8 mouse cellular contexts compared by ENCODE assay signal in genomic region chr7:30170283-30170951, GRCm38 (mm10). TPM values are rescaled to one million over a fixed set of nuclear protein-coding genes. Genes with fewer than 3 reads are reported as not detected.
DNase-seq lines count a peak whose midpoint lies in the region; ATAC-seq and TF ChIP-seq lines count a peak whose summit lies in the region.

No protein-coding gene starts in this region.

- no peaks in the 10 kb centered on the region for H3K27me3 ChIP-seq in heart, embryonic 15.5 days
- no peaks in the 10 kb centered on the region for H3K27me3 ChIP-seq in hindbrain, embryonic 12.5 days
- no peaks in the 10 kb centered on the region for H3K27me3 ChIP-seq in midbrain, embryonic 13.5 days

- H3K4me2 ChIP-seq in heart, embryonic 15.5 days: peak overlapping the region; percentile 73
- peak overlapping the region; percentile 59 for H3K4me2 ChIP-seq in hindbrain, embryonic 12.5 days (replicated peaks)
- peak overlapping the region; percentile 69 for H3K4me2 ChIP-seq in midbrain, embryonic 13.5 days (replicated peaks)

- H3K27ac ChIP-seq in heart, embryonic 15.5 days: peak overlapping the region; percentile 81
- H3K27ac ChIP-seq in bone marrow, adult 2 months (ENCODE audit: control insufficient read depth, insufficient read depth, low read depth, low read length, poor library complexity): 0 out of 2 replicates have a peak overlapping the region, but pooled peaks have one; percentile 4
- H3K27ac ChIP-seq in hindbrain, embryonic 12.5 days: peak overlapping the region; percentile 95; the same call in 1 of the 2 replicates
- H3K27ac ChIP-seq in midbrain, embryonic 13.5 days: peak overlapping the region; percentile 92

- whole genome bisulfite sequencing in heart, embryonic 15.5 days: 18% methylated on average over 11 of the region's 11 CpGs
- 15% methylated on average over 11 of the region's 11 CpGs for WGBS in bone marrow, adult 2 months
- 27% methylated on average over 11 of the region's 11 CpGs for WGBS in hindbrain, embryonic 12.5 days
- 25% methylated on average over 11 of the region's 11 CpGs for WGBS in midbrain, embryonic 13.5 days

- no peak for TF ChIP-seq POLR2A in bone marrow, adult 2 months (IDR thresholded peaks at IDR 0.05; ENCODE audit: borderline replicate concordance, control insufficient read depth, low read depth, low read length)

- H3K36me3 ChIP-seq in heart, embryonic 15.5 days: peaks cover 10% of the 10 kb centered on the region
- H3K36me3 ChIP-seq in hindbrain, embryonic 12.5 days: peaks cover 21% of the 10 kb centered on the region
- H3K36me3 ChIP-seq in midbrain, embryonic 13.5 days: peaks cover 24% of the 10 kb centered on the region

- intact Hi-C loops in heart, postnatal 36 days (cut with DNase I): loop anchor here (5.0 kb wide), 1 partner anchor 158 kb away; no protein-coding TSS in a partner anchor

- H3K9ac ChIP-seq in heart, embryonic 15.5 days: peak overlapping the region; percentile 68
- H3K9ac ChIP-seq in hindbrain, embryonic 12.5 days: peak overlapping the region; percentile 85
- peak overlapping the region; percentile 81 for H3K9ac ChIP-seq in midbrain, embryonic 13.5 days (replicated peaks)

- H3K4me1 ChIP-seq in heart, embryonic 15.5 days (replicated peaks): peaks cover 24% of the 10 kb centered on the region
- peaks cover 1% of the 10 kb centered on the region; the same call in 1 of the 2 replicates for H3K4me1 ChIP-seq in bone marrow, adult 2 months (ENCODE audit: control insufficient read depth, insufficient read depth, low read length)
- H3K4me1 ChIP-seq in hindbrain, embryonic 12.5 days: peaks cover 13% of the 10 kb centered on the region
- H3K4me1 ChIP-seq in midbrain, embryonic 13.5 days (replicated peaks): peaks cover 18% of the 10 kb centered on the region

- TF ChIP-seq CTCF in bone marrow, adult 2 months (IDR thresholded peaks at IDR 0.05; ENCODE audit: control insufficient read depth, insufficient read depth, low read length): no peak

- no peak for DNase-seq in heart, postnatal 36 days
- DNase-seq in layer of hippocampus, postnatal 14 days (ENCODE audit: low spot score in 2 of 2): no peak
- no peak for DNase-seq in cerebellum, adult 9-11 months
- no peak for DNase-seq in Muller cell, postnatal 12 days (ENCODE audit: inconsistent ontology term)

- no peaks in the 10 kb centered on the region for H3K9me3 ChIP-seq in heart, embryonic 15.5 days (replicated peaks)
- peaks cover 15% of the 10 kb centered on the region for H3K9me3 ChIP-seq in hindbrain, embryonic 12.5 days (replicated peaks)
- H3K9me3 ChIP-seq in midbrain, embryonic 13.5 days: peaks cover 21% of the 10 kb centered on the region

- 0 out of 2 replicates have a peak, but pooled peaks have one; percentile 13 for ATAC-seq in heart, embryonic 15.5 days (replicated peaks; ENCODE audit: insufficient number of reproducible peaks, insufficient read depth, low FRiP score, low read depth)
- ATAC-seq in hindbrain, embryonic 12.5 days (ENCODE audit: low FRiP score): peak; percentile 47; the same call in 1 of the 2 replicates
- ATAC-seq in midbrain, embryonic 13.5 days: peak; percentile 59; the same call in 1 of the 2 replicates

- H3K4me3 ChIP-seq in heart, embryonic 15.5 days: peak overlapping the region; percentile 74
- peak overlapping the region; percentile 95 for H3K4me3 ChIP-seq in bone marrow, adult 2 months (replicated peaks; ENCODE audit: control insufficient read depth, low read depth, low read length)
- H3K4me3 ChIP-seq in hindbrain, embryonic 12.5 days: peak overlapping the region; percentile 69
- H3K4me3 ChIP-seq in midbrain, embryonic 13.5 days (replicated peaks): peak overlapping the region; percentile 56

RNA-seq across cellular contexts. Expression of gene Zfp146, which starts 0.9 kb away (rescaled TPM):
- polyA plus RNA-seq in heart, embryonic 15.5 days (2015; fragmentation: Nextera tagmentation; extraction: Ambion mirVana): 6.9 and 8.5 TPM in 2 replicates
- 10 to 100 TPM; 26.3 to 30.3 TPM for total RNA-seq in heart, postnatal 36 days (2021)
- polyA plus RNA-seq in bone marrow, adult 2 months (2011; ENCODE audit: insufficient read depth, insufficient read length, low replicate concordance, missing spikeins): 11.2 and 13.7 TPM in 2 replicates
- polyA plus RNA-seq in hindbrain, embryonic 12.5 days (2016; fragmentation: Nextera tagmentation; extraction: Ambion mirVana): 17.6 and 20.2 TPM in 2 replicates
- polyA plus RNA-seq in midbrain, embryonic 13.5 days (2015; fragmentation: Nextera tagmentation; extraction: Ambion mirVana): 18.9 and 22.8 TPM in 2 replicates
- 10 to 100 TPM; 48.4 to 52.6 TPM for total RNA-seq in layer of hippocampus, postnatal 14 days (2021)

RNA-seq across cellular contexts. Expression of gene Cox7a1, which starts 13.5 kb away (rescaled TPM):
- 369 and 603 TPM in 2 replicates for polyA plus RNA-seq in heart, embryonic 15.5 days (2015; fragmentation: Nextera tagmentation; extraction: Ambion mirVana)
- total RNA-seq in heart, postnatal 36 days (2021): 1,000 to 10,000 TPM; 2,810 to 3,153 TPM
- 6.8 TPM in 1 of 2 replicates, not detected in the other for polyA plus RNA-seq in bone marrow, adult 2 months (2011; ENCODE audit: insufficient read depth, insufficient read length, low replicate concordance, missing spikeins)
- 3.5 and 3.6 TPM in 2 replicates for polyA plus RNA-seq in hindbrain, embryonic 12.5 days (2016; fragmentation: Nextera tagmentation; extraction: Ambion mirVana)
- polyA plus RNA-seq in midbrain, embryonic 13.5 days (2015; fragmentation: Nextera tagmentation; extraction: Ambion mirVana): 3.0 and 4.4 TPM in 2 replicates
- 1 to 10 TPM; 6.2 to 8.6 TPM for total RNA-seq in layer of hippocampus, postnatal 14 days (2021)

RNA-seq across cellular contexts. Expression of gene Capns1, which starts 28.2 kb away (rescaled TPM):
- polyA plus RNA-seq in heart, embryonic 15.5 days (2015; fragmentation: Nextera tagmentation; extraction: Ambion mirVana): 77.4 and 96.6 TPM in 2 replicates
- total RNA-seq in heart, postnatal 36 days (2021): 100 to 1,000 TPM; 289 to 298 TPM
- 120 and 171 TPM in 2 replicates for polyA plus RNA-seq in bone marrow, adult 2 months (2011; ENCODE audit: insufficient read depth, insufficient read length, low replicate concordance, missing spikeins)
- 78.0 and 80.0 TPM in 2 replicates for polyA plus RNA-seq in hindbrain, embryonic 12.5 days (2016; fragmentation: Nextera tagmentation; extraction: Ambion mirVana)
- polyA plus RNA-seq in midbrain, embryonic 13.5 days (2015; fragmentation: Nextera tagmentation; extraction: Ambion mirVana): 57.2 and 64.1 TPM in 2 replicates
- 100 to 1,000 TPM; 206 to 239 TPM for total RNA-seq in layer of hippocampus, postnatal 14 days (2021)

RNA-seq across cellular contexts. Expression of gene Zfp382, which starts 48.7 kb away (rescaled TPM):
- polyA plus RNA-seq in heart, embryonic 15.5 days (2015; fragmentation: Nextera tagmentation; extraction: Ambion mirVana): 10.0 and 13.7 TPM in 2 replicates
- total RNA-seq in heart, postnatal 36 days (2021): 1 to 10 TPM; 1.8 to 2.7 TPM
- polyA plus RNA-seq in bone marrow, adult 2 months (2011; ENCODE audit: insufficient read depth, insufficient read length, low replicate concordance, missing spikeins): 0.57 and 0.95 TPM in 2 replicates
- polyA plus RNA-seq in hindbrain, embryonic 12.5 days (2016; fragmentation: Nextera tagmentation; extraction: Ambion mirVana): 14.0 and 14.6 TPM in 2 replicates
- polyA plus RNA-seq in midbrain, embryonic 13.5 days (2015; fragmentation: Nextera tagmentation; extraction: Ambion mirVana): 16.1 and 19.4 TPM in 2 replicates
- total RNA-seq in layer of hippocampus, postnatal 14 days (2021): 10 to 100 TPM; 25.3 to 27.6 TPM

Comparison
In these comparisons a context has a peak if more than half of its experiments do, and no peak if none do; other contexts are left out.
1. H3K27ac ChIP-seq: peak in every context shown above with its lines; median percentile 95 in hindbrain, embryonic 12.5 days; 92 in midbrain, embryonic 13.5 days; 81 in heart, embryonic 15.5 days; 4 in bone marrow, adult 2 months.
2. RNA of gene Cox7a1, which starts 13.5 kb away (polyA plus RNA-seq): 369 to 603 TPM in heart, embryonic 15.5 days; 6.8 TPM in bone marrow, adult 2 months, 3.5 to 3.6 TPM in hindbrain, embryonic 12.5 days and 3.0 to 4.4 TPM in midbrain, embryonic 13.5 days; every median in the first group is over 10 times any median in the second.
3. Peak in every context shown above with its lines, with median percentiles within 50 percentile points of each other: ATAC-seq, H3K4me2 ChIP-seq, H3K4me3 ChIP-seq and H3K9ac ChIP-seq.